Mouse (Mus musculus): ENCODE data around the gene Tns1.
"Not testable (repeated sequence)": the region's sequence is repeated elsewhere in the genome, so short reads cannot be mapped to it uniquely, and the experiment has no call there.

Gene Tns1

DNA sequence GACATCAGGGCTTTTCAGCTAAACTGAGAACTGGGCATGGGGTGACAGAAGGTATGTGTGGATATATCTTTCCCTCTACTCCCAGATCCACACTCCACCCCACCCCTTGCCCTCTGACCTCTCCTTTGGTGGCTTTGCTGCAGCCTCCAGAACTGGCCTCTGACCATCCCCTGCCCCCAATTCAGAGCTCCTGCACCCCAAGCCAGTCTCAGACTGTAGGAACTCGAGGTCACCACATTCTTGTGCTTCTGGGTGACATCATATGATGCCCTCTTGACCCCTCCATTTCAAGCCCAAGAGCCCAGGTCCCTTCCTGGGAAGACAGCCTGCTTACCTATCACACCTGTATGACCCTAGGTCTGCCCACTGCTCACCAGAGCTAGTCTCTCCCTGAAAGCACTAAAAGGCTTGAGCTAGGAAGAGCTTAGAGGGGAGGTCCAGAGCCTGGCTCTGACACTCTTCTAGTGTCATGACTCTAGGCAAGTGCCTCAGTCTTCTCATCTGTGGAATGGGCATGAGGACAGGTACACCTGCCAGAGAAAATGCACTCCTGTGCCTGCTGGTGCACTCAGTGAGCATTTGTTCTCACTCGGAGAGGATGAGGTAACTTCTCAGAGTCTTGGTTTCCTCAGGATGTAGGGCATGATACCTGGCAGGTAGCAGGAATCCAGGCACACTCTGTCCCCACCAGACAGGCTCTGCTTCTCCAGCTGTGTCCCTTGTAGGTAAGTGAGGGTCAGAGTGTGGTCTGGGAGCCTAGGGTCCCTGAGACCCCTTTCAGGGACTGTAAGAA, 214.9 kb downstream of the Tns1 start:
- DNase-seq (ENCODE audit: low spot score), result no peak

DNA sequence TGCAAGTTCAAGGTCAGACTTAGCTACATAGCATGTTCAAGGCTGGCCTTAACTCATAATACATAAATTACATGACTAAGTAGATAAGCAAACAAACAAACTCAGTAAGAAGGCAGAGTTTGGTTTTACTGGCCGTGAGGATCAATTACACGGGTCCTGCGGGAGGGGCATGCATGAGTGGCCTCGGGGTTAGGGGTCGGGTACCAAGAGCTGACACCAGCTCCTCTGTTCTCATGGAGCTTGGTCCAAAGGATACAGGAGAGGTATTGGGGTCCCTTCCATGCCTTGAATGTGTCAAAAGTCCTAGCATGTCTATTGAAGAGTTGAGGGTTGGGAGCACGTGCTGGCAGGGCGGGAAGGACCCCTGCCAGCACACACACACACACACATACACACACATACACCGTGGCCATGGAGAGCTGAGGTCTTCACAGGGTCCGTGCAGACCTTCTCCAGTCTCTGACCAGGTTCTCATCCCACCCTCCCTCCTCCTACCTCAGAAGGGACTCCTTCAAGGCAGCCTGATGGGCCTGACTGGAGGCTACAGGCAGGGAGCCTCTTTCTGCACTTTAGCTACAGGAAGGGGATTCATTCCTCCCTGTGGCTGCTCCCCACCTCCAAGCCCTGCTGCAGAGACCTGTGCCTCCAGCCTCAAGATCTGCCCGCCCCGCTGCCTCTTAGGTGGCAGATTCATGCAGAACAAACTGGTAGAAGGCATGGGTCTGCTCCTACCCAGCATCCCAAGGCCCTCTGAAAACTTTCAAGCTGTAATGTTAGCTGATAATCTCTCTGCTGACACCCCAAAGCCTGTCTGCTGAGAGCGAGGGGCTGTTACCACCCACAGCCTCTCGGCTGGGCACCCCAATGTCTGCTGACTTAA, 215.9 kb downstream of the Tns1 start:
- DNase-seq (ENCODE audit: low spot score), result no peak

DNA sequence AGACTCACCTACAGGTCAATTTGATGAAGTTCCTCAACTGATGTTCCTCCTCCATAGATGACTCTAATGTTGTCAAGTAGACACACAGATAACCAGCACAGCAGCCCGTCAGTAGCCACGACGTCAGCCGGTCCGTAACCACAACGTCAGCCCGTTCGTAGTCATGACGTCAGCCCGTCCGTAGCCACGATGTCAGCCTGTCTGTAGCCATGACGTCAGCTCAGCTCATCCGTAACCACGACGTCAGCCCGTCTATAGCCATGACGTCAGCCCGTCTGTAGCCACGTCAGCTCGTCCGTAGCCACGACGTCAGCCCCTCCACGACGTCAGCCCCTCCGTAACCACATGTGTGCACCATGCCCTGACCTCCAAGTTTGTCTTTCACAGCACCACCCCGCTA, 217.1 kb downstream of the Tns1 start:
- no peak for DNase-seq (ENCODE audit: low spot score)

DNA sequence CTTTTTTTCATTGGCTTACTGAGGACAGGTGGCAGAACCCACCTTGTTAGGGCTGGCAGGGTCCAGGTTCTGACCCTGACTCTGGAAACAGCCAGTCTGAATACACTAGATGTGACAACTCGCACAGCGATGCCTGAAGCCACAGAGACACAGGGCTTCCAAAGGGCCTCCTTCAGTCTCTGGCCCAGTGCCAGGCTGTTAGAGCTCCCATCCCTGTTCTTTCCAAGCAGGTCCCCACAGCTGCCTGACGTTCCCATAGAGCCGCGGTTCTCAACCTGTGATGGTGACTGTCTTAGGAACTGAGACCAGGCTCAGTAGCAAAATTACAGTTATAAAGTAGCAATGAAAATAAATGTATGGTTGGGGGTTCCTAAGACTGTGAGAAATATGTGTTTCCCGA, 217.9 kb downstream of the Tns1 start:
- DNase-seq (ENCODE audit: low spot score), result no peak

DNA sequence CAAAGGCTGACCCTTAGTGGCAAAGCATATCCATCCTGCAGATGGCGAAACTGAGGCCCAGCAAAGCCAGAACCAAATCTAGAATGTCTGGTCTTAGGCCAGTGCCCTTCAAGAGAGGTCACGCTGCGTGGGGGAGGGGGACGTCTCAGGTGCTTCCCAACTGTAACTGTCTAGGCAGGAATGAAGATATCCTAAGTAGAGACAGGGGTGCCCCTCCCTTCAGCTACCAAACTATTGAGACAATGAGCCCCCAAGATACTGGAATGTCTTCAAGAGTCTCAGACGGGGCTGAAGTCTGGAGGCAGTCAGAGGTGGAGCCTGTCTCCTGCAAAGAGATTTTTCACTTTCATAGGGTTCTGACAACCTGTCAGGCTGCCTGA, 218.4 kb downstream of the Tns1 start:
- DNase-seq (ENCODE audit: low spot score), result no peak

DNA sequence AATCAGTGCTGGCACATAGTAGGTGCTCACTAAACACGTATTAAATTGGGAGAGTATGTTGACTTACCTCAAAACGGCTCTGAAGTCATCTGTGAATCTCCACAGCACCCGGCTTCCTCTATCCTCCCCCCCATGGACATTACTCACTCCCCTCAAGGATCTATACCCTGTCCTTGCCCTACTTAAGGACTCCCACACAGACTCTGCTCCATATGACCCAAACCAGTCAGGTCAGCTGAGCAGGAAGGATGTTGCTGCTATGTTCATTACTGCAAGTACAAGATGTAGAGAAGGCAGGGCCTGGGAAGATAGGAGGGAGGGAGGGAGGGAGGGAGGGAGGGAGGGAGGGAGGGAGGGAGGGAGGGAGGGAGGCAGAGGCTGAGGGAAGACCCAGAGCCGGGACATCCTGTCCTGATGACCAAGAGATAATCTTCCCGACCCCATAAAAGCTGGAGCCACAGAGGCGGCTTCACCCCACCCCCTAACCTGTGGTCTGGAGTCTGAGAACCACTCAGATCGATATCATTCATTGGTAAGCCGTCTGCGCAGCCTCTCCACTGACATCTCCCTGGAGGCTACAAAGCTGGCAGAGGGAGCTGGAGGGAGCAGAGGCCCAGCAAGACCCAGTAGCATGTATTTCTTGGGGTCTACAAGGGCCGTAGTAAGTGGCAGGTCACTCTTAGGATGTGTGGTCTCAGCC, 219.0 kb downstream of the Tns1 start:
- no peak for DNase-seq (ENCODE audit: low spot score)

DNA sequence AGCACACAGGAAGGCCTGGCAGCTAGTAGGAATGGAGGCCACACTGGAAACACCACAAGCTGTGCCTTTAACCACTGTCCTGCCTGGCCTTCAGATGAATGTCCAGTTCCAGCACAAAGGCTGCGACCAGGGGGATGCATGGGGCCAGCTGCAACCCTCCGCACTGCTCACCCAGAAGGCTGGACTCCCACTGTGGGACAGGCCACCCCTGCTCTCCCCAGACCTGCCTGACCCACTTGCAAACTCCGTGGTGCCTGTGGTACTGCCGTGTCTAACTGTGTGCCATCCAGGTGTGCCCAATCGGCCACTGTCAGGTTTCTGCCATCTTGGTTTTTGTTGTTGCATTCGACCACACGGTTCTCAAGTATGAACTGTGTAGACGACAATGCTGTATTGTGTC, 219.6 kb downstream of the Tns1 start:
- no peak for DNase-seq (ENCODE audit: low spot score)

DNA sequence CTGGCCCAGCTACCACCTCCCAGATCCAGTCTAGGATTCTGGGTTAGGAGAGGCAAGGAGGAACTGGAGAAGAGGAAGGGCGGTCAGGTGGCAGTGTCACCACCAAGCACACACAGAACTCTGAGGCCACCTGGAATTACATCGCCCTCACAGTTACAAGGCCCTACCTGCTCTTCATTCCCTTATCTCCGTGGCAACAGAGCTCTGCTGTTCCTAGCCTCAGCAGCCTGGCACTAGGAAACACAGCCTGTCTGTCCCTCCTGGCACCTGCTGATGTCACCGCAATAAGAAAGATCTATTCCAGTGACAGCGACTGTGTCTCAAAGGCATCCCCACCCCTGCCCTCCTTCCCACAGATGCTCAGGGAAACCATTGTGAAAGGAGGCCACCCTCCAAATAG, 221.2 kb downstream of the Tns1 start:
- no peak for DNase-seq (ENCODE audit: low spot score)

DNA sequence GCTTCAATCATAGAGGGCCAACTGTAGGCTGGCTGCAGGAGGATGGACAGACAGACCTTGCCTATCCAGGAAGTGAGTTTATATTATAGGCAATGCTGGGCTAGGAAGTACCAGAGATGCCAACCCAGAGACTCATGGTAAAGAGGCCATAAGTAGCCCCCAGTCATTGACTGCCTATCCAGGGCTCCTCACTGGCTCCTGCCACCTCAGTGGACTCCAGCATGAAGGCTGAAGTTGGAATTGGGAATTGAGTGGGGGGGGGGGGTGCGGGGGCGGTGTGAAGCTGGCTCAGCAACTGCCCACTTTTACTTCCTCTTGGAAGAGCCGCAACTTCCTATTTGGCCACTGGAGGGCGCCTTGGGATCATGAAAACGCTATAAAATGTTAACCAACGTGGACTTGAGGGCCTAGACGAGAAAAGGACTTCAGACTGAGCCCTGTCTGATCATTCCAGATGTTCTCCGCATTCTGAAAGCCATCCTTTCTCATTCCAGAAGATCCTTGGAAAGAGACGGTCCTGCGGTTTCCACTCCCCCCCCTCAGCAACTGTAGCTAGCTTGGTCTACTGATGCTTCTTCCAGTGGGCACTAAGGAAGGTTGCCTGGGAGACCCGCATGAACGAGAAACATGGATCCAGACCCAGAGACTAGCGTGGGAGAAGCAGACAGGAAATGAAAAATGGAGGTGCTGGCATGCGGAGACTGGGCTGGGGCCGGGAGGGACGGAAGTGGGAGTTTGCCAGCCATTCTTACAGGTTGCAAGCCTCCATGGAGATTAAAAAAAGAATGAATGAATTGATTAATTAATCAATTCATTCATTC, 221.9 kb downstream of the Tns1 start:
- DNase-seq (ENCODE audit: low spot score), result peak; percentile 71

DNA sequence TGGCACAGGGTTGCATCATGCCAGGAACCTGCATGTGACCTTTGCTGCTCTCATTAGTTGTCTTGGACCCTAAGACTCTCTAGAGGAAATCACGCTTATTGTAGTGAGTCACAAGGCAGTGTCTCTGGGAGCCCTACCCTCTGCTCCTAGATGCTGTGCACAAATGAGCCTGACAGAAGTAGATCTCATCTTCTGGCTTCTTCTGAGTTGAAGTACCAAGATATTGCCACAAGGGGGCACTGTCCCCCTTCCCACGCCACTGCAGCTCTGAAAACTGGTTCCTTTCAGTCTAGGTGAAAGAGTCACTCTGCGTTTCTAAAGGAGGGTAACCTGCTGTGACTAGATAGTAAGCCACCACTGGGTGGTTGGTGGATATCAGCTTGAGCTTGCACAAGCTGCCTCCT, 222.8 kb downstream of the Tns1 start:
- DNase-seq (ENCODE audit: low spot score), result peak; percentile 75

DNA sequence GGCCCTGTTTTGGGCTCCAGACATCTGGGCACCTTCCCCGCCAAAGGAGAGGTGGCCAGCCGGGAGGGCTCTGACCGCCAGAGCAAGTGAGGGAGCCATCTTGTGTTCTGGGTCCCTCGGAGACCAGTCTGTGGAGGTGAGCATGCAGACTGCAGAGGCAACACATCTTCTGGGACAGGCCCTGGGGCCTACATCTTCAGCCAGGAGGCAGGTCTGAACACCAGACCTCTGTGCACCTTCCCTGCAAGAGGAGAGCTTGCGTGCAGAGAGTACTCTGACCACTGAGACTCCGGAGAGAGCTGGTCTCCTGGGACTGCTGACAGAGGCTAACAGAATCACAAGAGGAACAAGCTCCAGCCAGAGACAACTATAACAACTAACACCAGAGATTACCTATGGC, 228.8 kb downstream of the Tns1 start:
- not testable (repeated sequence) for DNase-seq (ENCODE audit: low spot score)

DNA sequence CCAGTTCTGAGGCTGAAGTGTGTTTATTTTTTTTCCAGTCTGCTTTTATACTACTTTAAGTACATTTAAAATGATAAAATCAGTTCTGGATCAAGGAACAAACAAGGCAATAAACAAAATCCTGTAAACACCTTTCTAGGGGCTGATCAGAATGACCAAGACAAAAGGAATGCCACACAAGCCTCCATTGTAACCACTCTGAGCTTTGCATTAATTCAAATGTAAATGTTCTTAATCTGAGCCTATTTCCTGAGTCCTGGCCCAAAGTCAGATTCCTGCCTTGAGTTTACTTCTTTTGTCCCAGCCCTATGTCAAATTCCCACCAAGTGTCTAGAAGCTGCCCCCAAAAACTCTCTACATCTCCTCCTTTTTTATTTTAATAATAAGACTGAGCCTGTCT, 243.5 kb downstream of the Tns1 start:
- no peak for DNase-seq (ENCODE audit: low spot score)

DNA sequence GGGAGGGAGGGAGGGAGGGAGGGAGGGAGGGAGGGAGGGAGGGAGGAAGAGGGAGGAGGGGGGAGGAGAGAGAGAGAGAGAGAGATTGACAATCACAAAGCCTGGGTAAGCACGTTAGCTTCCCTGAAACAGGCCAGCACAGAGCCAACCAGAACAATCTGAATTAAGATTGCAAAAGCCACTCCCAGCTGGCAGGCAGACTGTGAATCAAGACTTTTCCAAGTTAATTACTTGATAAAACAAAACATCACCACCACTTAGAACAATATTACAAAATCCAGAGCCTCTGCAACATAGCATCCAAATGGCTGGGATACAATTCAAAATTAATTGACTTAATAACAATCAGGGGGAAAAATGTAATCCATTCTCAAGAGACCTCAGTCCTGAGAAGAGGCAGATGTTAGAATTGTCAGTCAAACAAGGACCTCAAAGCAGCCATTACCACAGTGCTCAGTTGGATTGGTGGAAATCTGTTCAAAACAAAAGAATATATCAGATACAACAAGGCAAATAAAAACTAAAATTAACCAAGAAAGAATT, 248.5 kb downstream of the Tns1 start:
- DNase-seq (ENCODE audit: low spot score), result peak; percentile 14

DNA sequence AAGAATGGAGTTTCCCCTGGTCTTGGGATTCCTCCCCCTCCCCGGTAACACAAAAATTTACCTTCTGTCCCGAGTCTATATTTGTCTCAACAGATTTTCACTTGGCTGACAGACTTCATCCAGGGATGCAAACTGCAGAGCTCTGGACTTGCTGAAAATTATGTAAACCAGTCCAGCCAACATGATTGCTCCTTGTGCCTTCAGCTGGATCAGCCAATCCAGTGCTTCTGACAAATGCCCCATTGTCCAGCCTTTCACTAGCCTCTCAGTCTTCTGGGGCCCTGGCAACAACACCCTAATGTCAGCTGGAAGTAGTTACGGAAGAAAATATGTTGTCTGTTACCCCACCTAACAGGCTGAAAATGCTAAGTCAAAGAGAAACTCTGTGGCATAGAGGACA, 259.9 kb downstream of the Tns1 start:
- no peak for DNase-seq (ENCODE audit: low spot score)

DNA sequence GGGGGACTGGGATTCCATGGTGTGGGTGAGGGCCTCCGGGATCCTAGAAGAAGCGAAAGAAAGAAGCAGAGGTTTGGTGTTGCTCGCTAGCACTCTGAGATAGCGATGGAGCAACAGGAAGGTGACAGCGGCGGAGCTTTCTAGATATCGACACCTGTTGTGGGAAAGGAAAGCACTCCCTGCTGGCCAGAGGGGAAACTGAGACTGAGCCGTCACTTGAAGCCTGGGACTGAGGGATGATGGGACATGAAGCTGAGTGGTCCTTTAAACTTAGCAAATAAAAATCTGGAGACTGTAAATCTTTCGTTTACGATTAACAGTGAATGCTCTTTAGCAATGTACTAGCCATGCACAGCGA, 261.2 kb downstream of the Tns1 start:
- DNase-seq (ENCODE audit: low spot score), result peak; percentile 1

DNA sequence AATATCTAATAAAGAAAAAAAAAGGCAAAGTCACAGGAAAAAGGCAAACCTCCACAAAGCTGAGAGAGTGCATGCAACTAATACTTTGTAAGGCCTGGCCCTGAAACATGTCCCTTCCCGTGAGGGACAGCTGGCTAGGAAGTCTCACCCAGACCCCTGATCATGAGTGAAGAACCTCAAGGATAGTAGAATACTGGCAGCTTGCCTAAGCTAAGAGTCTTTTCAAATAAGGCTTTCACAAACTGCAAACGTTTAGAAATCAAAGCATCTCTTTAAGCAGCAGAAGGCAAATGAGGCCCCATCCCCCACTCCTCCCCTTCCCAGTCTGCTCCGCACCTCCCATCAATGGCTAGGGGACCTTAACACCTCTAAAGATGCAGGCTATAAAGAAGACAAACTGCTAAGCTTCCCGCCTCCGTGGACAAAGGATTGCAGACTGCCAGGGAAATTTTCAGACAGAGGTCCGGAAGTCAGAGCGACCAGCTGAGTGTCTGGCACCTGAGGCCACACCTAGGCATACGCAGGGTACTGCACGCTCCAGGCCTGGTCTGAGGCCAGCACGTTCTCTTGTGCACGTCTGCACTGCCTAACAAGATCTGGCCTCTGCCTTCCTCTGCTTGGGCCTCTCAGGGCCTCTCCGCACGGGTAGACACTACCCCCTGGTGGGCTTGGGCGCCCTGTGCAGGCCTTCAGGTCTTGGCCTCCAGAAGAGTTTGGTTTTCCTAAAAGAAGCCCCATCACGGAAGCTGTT, 261.8 kb downstream of the Tns1 start:
- DNase-seq (ENCODE audit: low spot score), result peak; percentile 51

DNA sequence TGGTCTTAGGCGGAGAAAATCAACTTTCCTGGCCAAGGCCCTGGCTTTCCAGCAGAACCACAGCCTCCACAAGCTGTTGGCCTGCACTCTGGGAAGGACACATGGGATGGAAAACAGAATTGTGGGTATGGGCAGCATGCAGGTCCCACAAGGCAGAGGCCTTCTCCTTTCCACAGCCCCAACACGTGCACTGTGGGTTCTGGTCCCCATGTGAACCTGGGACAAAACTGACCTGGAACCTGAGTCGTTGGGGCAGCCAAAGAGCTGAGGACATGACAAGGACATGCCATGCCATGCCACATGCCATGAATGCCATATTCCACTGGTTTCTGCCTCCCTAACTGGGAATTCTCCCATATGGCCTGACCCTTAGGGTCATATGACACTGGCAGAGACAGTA, 263.8 kb downstream of the Tns1 start:
- no peak for DNase-seq (ENCODE audit: low spot score)
